Mouse (Mus musculus): ENCODE measurements around the gene Gpr174. TPM values are rescaled to one million over a fixed set of nuclear protein-coding genes. Genes with fewer than 3 reads are reported as not detected.
"Not testable (repeated sequence)": the region's sequence is repeated elsewhere in the genome, so short reads cannot be mapped to it uniquely, and the experiment has no call there.

The Gpr174 gene
- total and polyA plus RNA-seq, 2 experiments from 2014 or later, result 0.04 TPM; not detected in 1

DNA sequence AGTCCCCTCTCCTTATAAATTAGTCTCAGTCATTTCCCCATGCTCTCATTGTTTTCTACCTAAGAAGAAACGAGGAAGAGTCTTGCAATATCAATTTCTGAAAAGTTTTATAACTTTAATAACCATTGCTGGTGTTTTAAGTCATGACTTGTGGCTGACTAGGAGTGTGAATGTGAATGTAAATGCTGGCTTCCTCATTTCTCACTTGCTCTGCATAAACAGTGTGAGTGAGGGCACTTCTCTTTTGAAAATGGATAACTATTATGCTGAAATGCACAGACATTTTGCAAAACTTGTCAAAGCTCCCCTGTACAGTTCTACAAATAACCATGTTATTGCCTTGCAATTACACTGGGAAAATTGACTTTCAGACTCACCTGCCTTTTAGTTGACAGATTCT, 8.9 kb downstream of the Gpr174 start:
- Histone ChIP-seq H3K9me3 (ENCODE audit: low read length) (no peaks in the 10 kb centered on the region), H3K27me3 (ENCODE audit: insufficient read depth, low read length) (no peaks in the 10 kb centered on the region), H3K9ac (replicated peaks; ENCODE audit: low read length) (no peak overlapping the region), H3K4me3 (ENCODE audit: low read length) (no peak overlapping the region), H3K4me2 (ENCODE audit: low read depth, low read length) (no peak overlapping the region), H3K36me3 (ENCODE audit: insufficient read depth, low read length) (no peaks in the 10 kb centered on the region), H3K4me1 (ENCODE audit: insufficient read depth, low read length) (no peaks in the 10 kb centered on the region), H3K27ac (no peak overlapping the region)
- 28% methylated on average over 1 of the region's 1 CpGs for WGBS
- TF ChIP-seq CTCF (IDR thresholded peaks at IDR 0.05; ENCODE audit: low read depth), result no peak
- DNase-seq (ENCODE audit: low spot score) (no peak), ATAC-seq (no peak)

DNA sequence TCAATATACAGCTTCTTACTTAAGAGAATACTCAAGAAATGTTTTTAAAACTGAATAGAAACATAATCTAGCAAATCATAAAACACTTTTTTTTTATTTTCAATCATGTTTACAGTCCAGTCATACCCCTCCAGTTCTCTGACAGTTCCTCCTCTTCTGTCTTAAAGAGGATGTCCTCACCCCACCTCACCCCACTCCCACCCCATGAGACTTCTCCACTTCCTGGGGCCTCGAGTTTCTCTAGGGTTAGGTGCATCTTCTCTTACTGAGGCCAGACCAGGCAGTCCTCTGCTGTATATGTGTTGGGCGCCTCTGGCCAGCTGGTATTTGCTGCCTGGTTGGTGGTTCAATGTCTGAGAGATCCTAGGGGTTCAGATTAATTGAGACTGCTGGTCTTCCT, 21.9 kb downstream of the Gpr174 start:
- ATAC-seq (no peak), DNase-seq (ENCODE audit: low spot score) (no peak)
- no peak for TF ChIP-seq CTCF (IDR thresholded peaks at IDR 0.05; ENCODE audit: low read depth)
- WGBS, result 55% methylated on average over 2 of the region's 2 CpGs
- Histone ChIP-seq H3K4me3 (ENCODE audit: low read length) (no peak overlapping the region), H3K27ac (no peak overlapping the region), H3K4me2 (ENCODE audit: low read depth, low read length) (no peak overlapping the region), H3K36me3 (ENCODE audit: insufficient read depth, low read length) (no peaks in the 10 kb centered on the region), H3K4me1 (ENCODE audit: insufficient read depth, low read length) (no peaks in the 10 kb centered on the region), H3K9me3 (ENCODE audit: low read length) (no peaks in the 10 kb centered on the region), H3K27me3 (ENCODE audit: insufficient read depth, low read length) (no peaks in the 10 kb centered on the region), H3K9ac (replicated peaks; ENCODE audit: low read length) (no peak overlapping the region)

DNA sequence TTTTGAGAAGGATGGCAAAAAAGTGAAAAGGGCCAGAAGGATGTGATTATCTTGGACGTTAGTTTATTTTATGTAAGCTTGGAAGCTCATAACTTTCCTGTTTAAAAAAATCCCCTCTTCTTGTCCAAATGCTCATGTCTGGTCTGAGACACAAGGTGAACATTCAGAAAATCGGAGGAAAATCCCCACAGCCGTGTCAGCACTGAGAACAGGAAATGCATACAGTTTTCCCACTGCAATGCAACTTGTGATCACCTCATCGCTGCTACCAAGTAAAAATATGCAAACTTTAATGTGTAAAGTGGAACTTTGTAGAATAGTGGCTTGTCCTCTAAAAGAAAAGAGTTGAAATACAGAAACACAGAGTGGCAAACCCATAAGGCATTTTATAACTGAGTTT, 28.5 kb downstream of the Gpr174 start:
- H3K27me3 ChIP-seq (ENCODE audit: insufficient read depth, low read length), result no peaks in the 10 kb centered on the region
- no peaks in the 10 kb centered on the region for H3K36me3 ChIP-seq (ENCODE audit: insufficient read depth, low read length)
- no peaks in the 10 kb centered on the region for H3K9me3 ChIP-seq (ENCODE audit: low read length)
- H3K4me3 ChIP-seq (ENCODE audit: low read length), result no peak overlapping the region
- H3K4me1 ChIP-seq (ENCODE audit: insufficient read depth, low read length), result no peaks in the 10 kb centered on the region
- DNase-seq (ENCODE audit: low spot score) (no peak), ATAC-seq (no peak)
- TF ChIP-seq CTCF (IDR thresholded peaks at IDR 0.05; ENCODE audit: low read depth), result no peak
- no peak overlapping the region for H3K27ac ChIP-seq
- 79% methylated on average over 4 of the region's 4 CpGs for WGBS
- H3K4me2 ChIP-seq (ENCODE audit: low read depth, low read length), result no peak overlapping the region
- H3K9ac ChIP-seq (replicated peaks; ENCODE audit: low read length), result no peak overlapping the region

DNA sequence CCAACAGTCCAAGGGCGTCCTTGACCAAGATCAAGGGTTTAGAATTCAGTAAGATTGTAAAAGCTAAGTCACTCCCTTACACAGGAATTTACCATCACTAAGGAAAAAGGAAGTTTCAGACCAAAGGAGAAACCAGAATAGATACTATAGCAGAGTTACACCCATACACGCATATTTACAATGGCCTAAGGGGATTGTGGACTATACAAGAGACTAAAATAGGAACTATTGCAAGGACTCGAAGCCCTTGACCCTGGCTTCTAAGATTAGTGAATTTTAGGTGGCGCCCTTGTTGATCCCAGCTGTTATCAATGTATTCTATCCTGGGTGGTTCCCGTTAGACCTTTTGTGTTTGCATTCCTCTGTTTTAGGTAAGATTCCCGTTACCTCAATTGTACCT, 42.2 kb downstream of the Gpr174 start:
- H3K27ac ChIP-seq; DNase-seq (ENCODE audit: low spot score); ATAC-seq; H3K9me3 ChIP-seq (ENCODE audit: low read length); H3K4me1 ChIP-seq (ENCODE audit: insufficient read depth, low read length); H3K36me3 ChIP-seq (ENCODE audit: insufficient read depth, low read length); H3K9ac ChIP-seq (replicated peaks; ENCODE audit: low read length); H3K4me2 ChIP-seq (ENCODE audit: low read depth, low read length); H3K4me3 ChIP-seq (ENCODE audit: low read length); H3K27me3 ChIP-seq (ENCODE audit: insufficient read depth, low read length): not testable (repeated sequence)
- WGBS, result 82% methylated on average over 6 of the region's 6 CpGs

DNA sequence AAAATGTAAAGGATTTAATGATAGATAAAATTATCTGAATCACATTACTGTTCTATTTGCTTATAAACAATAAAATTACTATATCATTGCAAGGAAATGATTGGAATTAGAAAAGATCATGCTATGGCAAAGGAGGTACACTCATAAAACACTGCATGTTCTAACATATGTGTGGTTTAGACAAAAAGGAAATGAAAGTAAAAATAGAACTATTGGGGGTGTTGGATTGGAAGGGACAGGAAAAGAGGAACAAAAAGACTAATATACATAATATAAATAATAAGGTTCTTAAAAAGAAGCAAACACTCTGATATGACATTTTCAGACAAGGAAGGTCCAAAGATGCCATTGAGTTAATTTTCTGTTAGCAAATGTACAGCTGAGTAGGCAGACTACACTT, 43.1 kb downstream of the Gpr174 start:
- ATAC-seq (no peak), DNase-seq (ENCODE audit: low spot score) (no peak)
- H3K27me3 ChIP-seq (ENCODE audit: insufficient read depth, low read length), result no peaks in the 10 kb centered on the region
- TF ChIP-seq CTCF (IDR thresholded peaks at IDR 0.05; ENCODE audit: low read depth), result no peak
- H3K4me2 ChIP-seq (ENCODE audit: low read depth, low read length), result no peak overlapping the region
- no peaks in the 10 kb centered on the region for H3K4me1 ChIP-seq (ENCODE audit: insufficient read depth, low read length)
- H3K27ac ChIP-seq, result no peak overlapping the region
- no peaks in the 10 kb centered on the region for H3K36me3 ChIP-seq (ENCODE audit: insufficient read depth, low read length)
- no peak overlapping the region for H3K9ac ChIP-seq (replicated peaks; ENCODE audit: low read length)
- no peak overlapping the region for H3K4me3 ChIP-seq (ENCODE audit: low read length)
- no peaks in the 10 kb centered on the region for H3K9me3 ChIP-seq (ENCODE audit: low read length)

DNA sequence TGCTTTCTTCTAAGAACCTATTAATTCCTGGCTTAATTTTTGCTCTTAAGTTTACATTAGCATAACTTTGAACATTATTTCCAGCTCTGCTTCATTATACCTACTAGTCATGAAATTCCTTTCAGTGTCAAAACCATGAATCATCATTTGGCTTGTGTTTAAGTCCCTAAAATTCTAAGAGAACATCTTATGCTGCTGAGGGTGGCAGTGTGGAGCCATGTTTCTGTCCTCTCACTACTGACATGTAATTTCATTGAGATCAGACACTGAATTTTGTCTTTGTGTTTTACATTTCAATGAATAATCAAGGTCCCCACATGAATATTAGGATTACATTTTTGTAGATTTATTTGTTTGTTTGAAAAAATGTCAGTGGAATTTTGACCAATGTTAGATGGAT, 50.8 kb downstream of the Gpr174 start:
- Histone ChIP-seq H3K9ac (replicated peaks; ENCODE audit: low read length) (no peak overlapping the region), H3K27ac (no peak overlapping the region), H3K4me2 (ENCODE audit: low read depth, low read length) (no peak overlapping the region), H3K36me3 (ENCODE audit: insufficient read depth, low read length) (no peaks in the 10 kb centered on the region), H3K4me1 (ENCODE audit: insufficient read depth, low read length) (no peaks in the 10 kb centered on the region), H3K27me3 (ENCODE audit: insufficient read depth, low read length) (no peaks in the 10 kb centered on the region; the same call in 1 of the 2 replicates), H3K9me3 (ENCODE audit: low read length) (no peaks in the 10 kb centered on the region), H3K4me3 (ENCODE audit: low read length) (no peak overlapping the region)
- no peak for TF ChIP-seq CTCF (IDR thresholded peaks at IDR 0.05; ENCODE audit: low read depth)
- ATAC-seq (no peak), DNase-seq (ENCODE audit: low spot score) (no peak)

DNA sequence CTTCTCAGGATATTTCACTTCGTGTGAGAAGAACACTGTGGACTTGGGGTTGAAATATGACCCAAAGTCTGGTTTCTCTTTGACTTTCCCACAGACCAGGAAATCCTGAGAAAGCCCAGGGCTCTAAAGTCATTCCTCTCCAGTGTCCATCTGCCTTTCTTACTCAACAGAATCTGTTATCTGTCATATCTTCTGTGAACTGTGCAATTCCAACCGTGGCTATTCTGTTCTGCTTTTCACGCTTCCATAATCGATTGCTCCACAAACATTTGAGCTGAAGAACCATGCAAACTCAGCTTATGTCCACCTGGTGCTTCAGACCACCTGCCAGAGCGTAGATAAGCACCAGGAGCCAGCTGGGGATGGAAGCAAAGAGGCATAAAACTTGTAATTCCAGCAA, 56.9 kb downstream of the Gpr174 start:
- Histone ChIP-seq H3K4me1 (ENCODE audit: insufficient read depth, low read length) (no peaks in the 10 kb centered on the region), H3K4me2 (ENCODE audit: low read depth, low read length) (no peak overlapping the region), H3K9me3 (ENCODE audit: low read length) (no peaks in the 10 kb centered on the region), H3K36me3 (ENCODE audit: insufficient read depth, low read length) (no peaks in the 10 kb centered on the region), H3K4me3 (ENCODE audit: low read length) (no peak overlapping the region), H3K27me3 (ENCODE audit: insufficient read depth, low read length) (no peaks in the 10 kb centered on the region; the same call in 1 of the 2 replicates), H3K27ac (no peak overlapping the region), H3K9ac (replicated peaks; ENCODE audit: low read length) (no peak overlapping the region)
- no peak for TF ChIP-seq CTCF (IDR thresholded peaks at IDR 0.05; ENCODE audit: low read depth)
- ATAC-seq (no peak), DNase-seq (ENCODE audit: low spot score) (no peak)
- 56% methylated on average over 5 of the region's 5 CpGs for whole genome bisulfite sequencing
